Mouse (Mus musculus) ES-E14 (cell line): ENCODE measurements around the gene Fuca2. TPM values are rescaled to one million over a fixed set of nuclear protein-coding genes. Genes with fewer than 3 reads are reported as not detected.
A peak's percentile ranks its signal among the peaks of the same experiment; 100 is the strongest.

ENCODE experiments used
- DNase-seq: peaks from one replicate; pipeline ENCODE4 v3.0.0-alpha.2; 2013; ENCODE audit warnings: low read depth, low spot score
- H3K27ac ChIP-seq: 2 replicates; pipeline ENCODE4 v1.5.1; 2012; ENCODE audit warnings: low read depth, mild to moderate bottlenecking, low read length, moderate library complexity, mixed read lengths; ENCODE audit not compliant: poor library complexity, insufficient read depth, severe bottlenecking
- H3K36me3 ChIP-seq: 2 replicates; pipeline ENCODE4 v1.6.1; 2012; ENCODE audit warnings: mild to moderate bottlenecking, low read length, moderate library complexity, mixed read lengths; ENCODE audit not compliant: control insufficient read depth, poor library complexity, insufficient read depth, severe bottlenecking
- H3K4me1 ChIP-seq, 2 experiments: fragments of 150-350 bp in 1 of 2; sonication (generic) in 1 of 2; 2 replicates each; pipeline ENCODE4 v1.6.1; 2012; ENCODE audit warnings: low read length in 2 of 2, mild to moderate bottlenecking in 1 of 2, mixed read lengths in 1 of 2; ENCODE audit not compliant: control insufficient read depth in 2 of 2, insufficient read depth in 2 of 2, poor library complexity in 1 of 2
- H3K4me3 ChIP-seq, 2 experiments: fragments of 150-350 bp in 1 of 2; sonication (generic) in 1 of 2; 2 replicates each; pipeline ENCODE4 v1.5.1; 2012; ENCODE audit warnings: low read length in 2 of 2, low read depth in 1 of 2, mild to moderate bottlenecking in 1 of 2, mixed read lengths in 1 of 2; ENCODE audit not compliant: insufficient read depth in 1 of 2, poor library complexity in 1 of 2, severe bottlenecking in 1 of 2
- H3K9ac ChIP-seq: 2 replicates; pipeline ENCODE4 v1.6.1; 2012; ENCODE audit warnings: low read depth, mild to moderate bottlenecking, low read length, mixed read lengths; ENCODE audit not compliant: poor library complexity, insufficient read depth, severe bottlenecking
- H3K9me3 ChIP-seq: fragments of 150-350 bp; sonication (generic); 2 replicates; pipeline ENCODE4 v1.6.1; 2012; ENCODE audit warnings: low read depth, mild to moderate bottlenecking, low read length; ENCODE audit not compliant: control insufficient read depth, insufficient read depth
- CHD2 ChIP-seq: IDR thresholded peaks from 2 replicates; pipeline ENCODE4 v1.6.1; 2014; ENCODE audit warnings: mild to moderate bottlenecking, low read depth, low read length, inconsistent platforms
- HCFC1 ChIP-seq: IDR thresholded peaks from 2 replicates; pipeline ENCODE4 v1.6.1; 2012; ENCODE audit warnings: low read length, inconsistent platforms, borderline replicate concordance; ENCODE audit not compliant: insufficient read depth
- MAFK ChIP-seq: IDR thresholded peaks from 2 replicates; pipeline ENCODE4 v1.6.1; 2014; ENCODE audit warnings: mild to moderate bottlenecking, low read depth, low read length, inconsistent platforms; ENCODE audit not compliant: insufficient read depth
- ZC3H11A ChIP-seq: IDR thresholded peaks from 2 replicates; pipeline ENCODE4 v1.6.1; 2012; ENCODE audit warnings: low read depth, mild to moderate bottlenecking, inconsistent platforms, low read length, borderline replicate concordance
- ZNF384 ChIP-seq: IDR thresholded peaks from 2 replicates; pipeline ENCODE4 v1.6.1; 2012; ENCODE audit warnings: low read depth, low read length, inconsistent platforms
- in situ Hi-C, 2 experiments: fragments of 600-800 bp; cut with MboI; formaldehyde crosslinking; loops; one replicate each; pipeline ENCODE4 v1.15.1; 2025; ENCODE audit warnings: low sequenced_read_pairs in 2 of 2, inconsistent platforms in 1 of 2; ENCODE audit not compliant: unreplicated experiment in 2 of 2
- total RNA-seq: library from RNA; depleted of rRNA; stranded (reverse); fragments of 300-350 nt; gene quantifications from 2 replicates; pipeline ENCODE4 v1.2.3, GENCODE M21; 2012

Fuca2 gene
- total RNA-seq, 1 experiment = 11.6 TPM

DNA sequence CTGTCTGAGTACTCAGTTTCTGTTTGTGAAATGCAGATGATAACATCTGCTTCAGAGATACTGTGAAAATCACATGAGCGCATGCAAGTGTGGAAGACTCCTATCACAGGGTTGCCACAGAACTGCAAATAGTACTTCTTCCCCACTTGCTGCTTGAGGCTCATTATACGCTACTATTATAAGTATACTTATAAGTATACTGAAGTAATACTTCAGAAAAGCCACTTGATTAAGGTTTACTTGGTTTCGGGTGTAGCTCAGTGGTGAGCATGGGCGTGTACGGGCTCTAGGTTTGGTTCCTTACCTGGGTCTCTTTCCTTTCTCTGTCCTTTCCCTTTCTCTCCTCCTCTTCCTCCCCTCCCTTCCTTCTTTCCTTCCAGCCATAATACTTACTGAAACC, 42.4 kb downstream of the Fuca2 start:
- no peak overlapping the region for H3K9ac ChIP-seq
- H3K4me3 ChIP-seq = no peak overlapping the region
- no peak for TF ChIP-seq MAFK
- TF ChIP-seq ZNF384 = no peak
- no peaks in the 10 kb centered on the region for H3K9me3 ChIP-seq
- H3K4me1 ChIP-seq = no peaks in the 10 kb centered on the region
- H3K36me3 ChIP-seq = no peaks in the 10 kb centered on the region
- in situ Hi-C loops = no loop called here
- no peak for DNase-seq
- H3K27ac ChIP-seq = no peak overlapping the region

DNA sequence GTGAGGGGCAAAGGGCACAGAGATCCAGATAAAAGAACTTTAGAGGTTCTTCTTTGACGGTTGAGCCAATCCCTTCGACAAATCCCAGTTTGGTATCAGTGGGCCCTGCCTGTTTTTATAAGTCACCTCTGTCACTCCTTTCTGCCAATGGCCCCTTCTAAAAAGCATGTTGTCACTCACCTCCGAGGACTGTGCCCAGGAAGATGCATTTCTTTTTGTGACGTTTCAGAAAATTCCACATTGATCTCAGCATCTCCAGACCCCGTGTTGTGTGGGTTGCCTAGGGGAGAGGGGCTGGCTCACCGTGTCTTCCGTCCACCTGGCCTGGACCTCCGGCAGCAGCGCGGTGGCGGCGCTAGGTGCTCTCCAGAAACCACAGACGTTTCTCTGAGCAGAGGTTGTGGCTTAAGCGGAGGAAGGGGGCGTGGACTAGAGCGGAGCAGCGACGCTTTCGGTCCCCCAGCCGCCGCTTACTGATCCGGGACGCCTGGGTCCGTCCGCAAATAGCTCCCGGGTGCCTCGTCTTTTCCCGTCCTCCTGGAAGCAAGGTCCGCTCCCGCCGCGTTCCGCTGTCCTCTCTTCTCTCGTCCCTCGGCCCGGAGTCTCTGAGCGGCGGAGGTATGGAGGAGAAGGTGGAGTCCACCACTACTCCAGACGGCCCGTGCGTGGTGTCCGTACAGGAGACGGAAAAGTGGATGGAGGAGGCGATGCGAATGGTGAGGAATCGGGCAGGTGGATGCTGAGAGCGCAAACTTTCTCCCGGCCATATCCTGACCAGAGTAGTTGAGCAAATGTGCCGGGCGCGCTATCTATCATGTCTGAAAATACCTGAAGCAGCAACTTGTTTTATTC, 53.5 kb downstream of the Fuca2 start, which contains the start of the genes Adat2 and Pex3:
Gene Adat2 (plus strand): TSS at position 249 of the 852 bp plus-strand sequence.
Gene Pex3 (minus strand): TSS at position 497 of the 852 bp plus-strand sequence.
- H3K4me1 ChIP-seq = no peaks in the 10 kb centered on the region; a peak in 1 of 4 replicates
- in situ Hi-C loops = loop anchor here (25.0 kb wide), 1 partner anchor 834 kb away; no protein-coding TSS in a partner anchor
- no peak for TF ChIP-seq ZC3H11A
- no peak for TF ChIP-seq MAFK
- no peak for TF ChIP-seq CHD2
- peak; percentile 90 for TF ChIP-seq HCFC1
- no peak for TF ChIP-seq ZNF384

GRCm38 (mm10) chr10:13553498-13553985, 54.2 kb downstream of the Fuca2 start:
- in situ Hi-C loops = loop anchor here (25.0 kb wide), 1 partner anchor 834 kb away; no protein-coding TSS in a partner anchor
- Histone ChIP-seq H3K9me3 (no peaks in the 10 kb centered on the region), H3K36me3 (peaks cover 3% of the 10 kb centered on the region; the same call in 1 of the 2 replicates), H3K9ac (peak overlapping the region; percentile 99), H3K4me3 (peak overlapping the region; percentile 84 to 99), H3K4me1 (no peaks in the 10 kb centered on the region; a peak in 1 of 4 replicates), H3K27ac (no peak overlapping the region)
- no peak for TF ChIP-seq ZNF384
- no peak for TF ChIP-seq ZC3H11A
- TF ChIP-seq HCFC1 = no peak
- TF ChIP-seq CHD2 = no peak
- TF ChIP-seq MAFK = no peak
- DNase-seq = no peak

More for the DNA sequence above, 53.5 kb downstream of the Fuca2 start, which contains the start of the genes Adat2 and Pex3:
- Histone ChIP-seq H3K36me3 (peaks cover 3% of the 10 kb centered on the region; the same call in 1 of the 2 replicates), H3K27ac (peak within 1 kb of the TSS; percentile 59), H3K9me3 (no peaks in the 10 kb centered on the region), H3K9ac (peak within 1 kb of the TSS; percentile 99), H3K4me3 (peak within 1 kb of the TSS; percentile 84 to 99)
- DNase-seq = peak; percentile 87

GRCm38 (mm10) chr10:13554316-13554715, 55.0 kb downstream of the Fuca2 start:
- in situ Hi-C loops = loop anchor here (25.0 kb wide), 1 partner anchor 833 kb away; no protein-coding TSS in a partner anchor
- DNase-seq = no peak
- Histone ChIP-seq H3K9me3 (no peaks in the 10 kb centered on the region), H3K9ac (no peak overlapping the region), H3K27ac (peak overlapping the region; percentile 47; the same call in 1 of the 2 replicates), H3K36me3 (peaks cover 3% of the 10 kb centered on the region; the same call in 1 of the 2 replicates), H3K4me1 (no peaks in the 10 kb centered on the region; a peak in 1 of 4 replicates), H3K4me3 (no peak overlapping the region)
- no peak for TF ChIP-seq MAFK
- no peak for TF ChIP-seq ZC3H11A
- no peak for TF ChIP-seq HCFC1
- no peak for TF ChIP-seq CHD2
- TF ChIP-seq ZNF384 = no peak
